Mouse (Mus musculus): ENCODE measurements at regions not wholly inside any gene's neighbourhood (a gene's known extent, or its start where the extent isn't known, plus 50 kb on each side); places are given as distances from the start of the nearest gene placed in this dataset.

DNA sequence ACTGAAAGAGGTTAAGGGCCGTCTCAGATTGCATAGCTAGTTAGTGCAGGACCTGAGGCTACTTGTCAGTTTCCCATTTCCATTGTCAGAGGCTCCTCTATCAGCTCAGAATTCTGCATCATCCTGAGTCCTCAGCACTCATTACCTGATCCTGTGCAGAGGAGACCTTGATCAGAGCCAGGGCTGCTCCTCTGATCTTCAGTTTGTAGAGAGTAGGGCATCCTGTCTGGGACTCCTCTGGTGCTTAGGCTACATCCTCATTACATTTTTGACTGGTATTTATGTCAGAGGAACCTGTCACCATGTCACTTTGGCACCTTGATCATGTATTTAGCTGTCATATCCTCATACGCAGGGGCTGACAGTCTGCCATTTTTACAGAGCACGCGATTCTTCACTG is 658.0 kb upstream of the Fam160b2 start:
- Histone ChIP-seq H3K4me2 (no peak overlapping the region), H3K27me3 (no peaks in the 10 kb centered on the region), H3K9me3 (replicated peaks) (no peaks in the 10 kb centered on the region), H3K4me1 (replicated peaks) (no peaks in the 10 kb centered on the region), H3K9ac (no peak overlapping the region), H3K4me3 (replicated peaks) (no peak overlapping the region), H3K27ac (no peak overlapping the region), H3K36me3 (no peaks in the 10 kb centered on the region)
- DNase-seq: no peak
- 77% methylated on average over 4 of the region's 4 CpGs for WGBS (ENCODE audit: insufficient replicate concordance)
- no peak for ATAC-seq (ENCODE audit: low read depth)

DNA sequence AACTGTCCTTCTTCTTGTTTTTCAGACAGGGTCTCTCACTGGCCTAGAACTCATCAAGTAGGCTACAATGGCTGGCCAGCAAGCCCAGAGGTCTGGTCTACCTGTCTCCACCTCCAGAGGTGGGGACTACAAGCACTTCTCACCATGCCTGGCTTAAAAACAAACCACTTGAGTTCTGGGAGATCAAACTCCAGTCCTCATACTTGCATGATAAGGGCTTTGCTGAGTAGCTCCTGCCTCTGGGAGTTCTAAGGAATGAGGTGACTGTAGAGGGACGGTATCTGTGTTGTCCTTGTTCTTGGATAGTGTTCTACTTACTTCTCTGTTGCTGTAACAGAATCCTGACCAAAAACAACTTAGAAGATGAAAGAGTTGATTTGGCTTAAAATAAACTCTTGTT is 654.6 kb upstream of the Fam160b2 start:
- Histone ChIP-seq H3K9me3 (replicated peaks) (no peaks in the 10 kb centered on the region), H3K4me2 (no peak overlapping the region), H3K4me1 (replicated peaks) (peaks cover 9% of the 10 kb centered on the region), H3K9ac (no peak overlapping the region), H3K36me3 (no peaks in the 10 kb centered on the region), H3K27ac (no peak overlapping the region), H3K4me3 (replicated peaks) (no peak overlapping the region), H3K27me3 (no peaks in the 10 kb centered on the region)
- WGBS (ENCODE audit: insufficient replicate concordance): 84% methylated on average over 1 of the region's 1 CpGs
- ATAC-seq (ENCODE audit: low read depth) (no peak), DNase-seq (no peak)

DNA sequence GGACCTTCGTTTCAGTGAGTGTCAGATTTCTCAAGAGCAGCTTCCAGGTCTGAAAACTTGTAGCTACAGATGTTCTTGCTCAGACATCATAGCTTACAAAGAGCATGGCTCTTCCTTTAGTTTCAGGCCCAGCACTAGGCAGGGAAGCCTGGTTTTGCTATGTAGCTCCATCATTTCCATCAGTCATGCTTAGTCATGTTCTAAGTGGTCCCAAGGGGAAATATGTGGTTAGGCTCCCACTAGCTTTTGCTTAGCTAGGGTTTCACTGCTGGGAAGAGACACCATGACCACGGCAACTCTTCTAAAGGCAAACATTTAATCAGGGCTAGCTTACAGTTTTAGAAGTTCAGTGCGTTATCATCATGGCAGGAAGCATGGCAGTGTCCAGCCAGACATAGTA is 652.5 kb upstream of the Fam160b2 start:
- Histone ChIP-seq H3K4me2 (no peak overlapping the region), H3K4me3 (replicated peaks) (no peak overlapping the region), H3K27me3 (no peaks in the 10 kb centered on the region), H3K36me3 (no peaks in the 10 kb centered on the region), H3K4me1 (replicated peaks) (peaks cover 9% of the 10 kb centered on the region), H3K27ac (no peak overlapping the region), H3K9ac (no peak overlapping the region), H3K9me3 (replicated peaks) (no peaks in the 10 kb centered on the region)
- no peak for DNase-seq
- WGBS (ENCODE audit: insufficient replicate concordance): 44% methylated on average over 3 of the region's 3 CpGs
- no peak for ATAC-seq (ENCODE audit: low read depth)

GRCm38 (mm10) chr14:71251116-71251515 is 651.5 kb upstream of the Fam160b2 start:
- peaks cover 9% of the 10 kb centered on the region for H3K4me1 ChIP-seq (replicated peaks)
- H3K36me3 ChIP-seq: no peaks in the 10 kb centered on the region
- no peaks in the 10 kb centered on the region for H3K27me3 ChIP-seq
- DNase-seq (no peak), ATAC-seq (ENCODE audit: low read depth) (no peak)
- 74% methylated on average over 1 of the region's 1 CpGs for WGBS (ENCODE audit: insufficient replicate concordance)
- H3K4me2 ChIP-seq: no peak overlapping the region
- H3K9ac ChIP-seq: no peak overlapping the region
- H3K4me3 ChIP-seq (replicated peaks): no peak overlapping the region
- no peaks in the 10 kb centered on the region for H3K9me3 ChIP-seq (replicated peaks)
- no peak overlapping the region for H3K27ac ChIP-seq

GRCm38 (mm10) chr14:71249387-71249965 is 649.8 kb upstream of the Fam160b2 start:
- Histone ChIP-seq H3K4me2 (no peak overlapping the region), H3K36me3 (no peaks in the 10 kb centered on the region), H3K4me1 (replicated peaks) (peaks cover 9% of the 10 kb centered on the region), H3K9ac (no peak overlapping the region), H3K27ac (no peak overlapping the region), H3K4me3 (replicated peaks) (no peak overlapping the region), H3K27me3 (no peaks in the 10 kb centered on the region), H3K9me3 (replicated peaks) (no peaks in the 10 kb centered on the region)
- peak; percentile 74 for ATAC-seq (ENCODE audit: low read depth)
- DNase-seq: peak; percentile 2
- WGBS (ENCODE audit: insufficient replicate concordance): 23% methylated on average over 7 of the region's 7 CpGs

DNA sequence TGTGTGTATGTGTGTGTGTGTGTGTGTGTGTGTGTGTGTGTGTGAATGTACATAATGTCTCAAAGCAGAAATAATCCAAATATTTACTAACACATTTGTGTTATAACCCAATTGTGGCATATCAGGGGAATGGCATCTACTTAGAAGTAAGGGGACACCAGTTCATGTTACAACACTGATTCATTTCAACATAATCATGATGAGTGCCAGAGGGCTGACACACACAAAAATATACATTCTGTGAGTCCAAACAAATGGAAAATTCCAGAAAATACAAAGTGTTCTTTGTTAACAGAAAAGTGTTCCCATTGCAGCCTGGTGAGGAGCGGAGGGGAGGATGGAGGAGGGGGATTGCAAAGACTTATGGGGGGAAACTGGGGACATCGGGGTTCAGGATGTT is 648.9 kb upstream of the Fam160b2 start:
- 81% methylated on average over 2 of the region's 2 CpGs for WGBS (ENCODE audit: insufficient replicate concordance)
- H3K27ac ChIP-seq: no peak overlapping the region
- no peaks in the 10 kb centered on the region for H3K9me3 ChIP-seq (replicated peaks)
- DNase-seq (no peak), ATAC-seq (ENCODE audit: low read depth) (no peak)
- no peak overlapping the region for H3K4me2 ChIP-seq
- H3K4me1 ChIP-seq (replicated peaks): peaks cover 9% of the 10 kb centered on the region
- no peak overlapping the region for H3K4me3 ChIP-seq (replicated peaks)
- no peaks in the 10 kb centered on the region for H3K36me3 ChIP-seq
- H3K27me3 ChIP-seq: no peaks in the 10 kb centered on the region
- no peak overlapping the region for H3K9ac ChIP-seq

DNA sequence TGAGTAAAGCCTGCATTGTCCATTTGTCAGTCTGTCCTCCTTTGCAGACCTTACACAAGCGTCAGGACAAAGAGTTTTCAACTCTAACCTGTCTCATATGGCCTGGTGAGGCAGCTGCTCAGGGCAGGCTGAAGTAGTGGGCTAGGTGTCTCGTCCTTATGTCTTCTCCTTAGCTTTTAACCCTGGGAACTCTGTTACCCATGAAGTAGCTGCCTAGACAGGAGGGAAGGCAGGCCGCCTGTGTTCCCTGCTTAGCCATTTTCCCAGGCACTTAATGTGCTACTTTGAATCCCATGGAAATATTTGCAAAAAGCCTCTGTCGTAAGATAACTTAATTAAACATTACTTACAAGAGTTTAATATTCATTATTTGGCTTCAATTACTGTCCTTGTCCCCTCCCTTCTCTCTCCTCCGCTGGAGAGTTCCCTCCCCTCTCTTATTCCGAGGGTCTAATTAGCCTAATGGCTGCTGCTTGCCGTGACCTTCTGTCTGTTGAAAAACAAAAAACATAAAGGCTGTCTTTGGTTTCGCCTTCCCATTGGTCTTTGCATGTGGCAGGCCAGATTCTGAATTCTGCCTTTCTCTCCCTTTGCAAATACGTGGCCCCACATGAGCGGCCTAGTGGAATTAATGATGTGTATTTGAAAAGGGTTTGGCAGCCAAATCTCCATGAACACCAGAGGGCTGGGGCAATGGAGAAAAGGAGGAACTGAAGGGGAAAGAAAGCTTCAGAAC is 642.2 kb upstream of the Fam160b2 start:
- Histone ChIP-seq H3K9ac (no peak overlapping the region), H3K27me3 (no peaks in the 10 kb centered on the region), H3K9me3 (replicated peaks) (no peaks in the 10 kb centered on the region), H3K4me1 (replicated peaks) (no peaks in the 10 kb centered on the region), H3K36me3 (no peaks in the 10 kb centered on the region), H3K4me2 (no peak overlapping the region), H3K27ac (no peak overlapping the region), H3K4me3 (replicated peaks) (no peak overlapping the region)
- DNase-seq: no peak
- 62% methylated on average over 10 of the region's 10 CpGs for WGBS (ENCODE audit: insufficient replicate concordance)
- ATAC-seq (ENCODE audit: low read depth): no peak

GRCm38 (mm10) chr14:71236192-71236591 is 636.6 kb upstream of the Fam160b2 start:
- no peak for ATAC-seq (ENCODE audit: low read depth)
- no peak for DNase-seq

DNA sequence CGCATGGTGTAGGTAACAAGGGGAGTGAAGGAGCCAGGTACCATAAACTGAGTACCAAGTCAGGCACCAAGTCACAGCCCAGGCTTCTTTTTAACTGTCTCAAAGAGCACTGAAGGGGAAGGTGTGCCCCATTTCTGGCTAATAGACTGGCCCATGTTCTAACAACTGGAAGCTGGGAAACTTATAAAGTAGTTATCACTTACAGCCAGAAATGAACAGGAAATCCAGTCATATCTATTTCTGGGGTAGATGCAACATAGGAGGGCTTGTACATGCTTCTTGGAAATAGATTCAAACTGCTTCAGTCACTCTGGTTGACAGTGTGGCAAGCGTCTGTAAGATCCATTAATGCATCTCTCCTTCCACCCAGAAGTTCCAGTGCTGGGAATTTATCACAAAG is 635.3 kb upstream of the Fam160b2 start:
- H3K9me3 ChIP-seq (replicated peaks): no peaks in the 10 kb centered on the region
- H3K36me3 ChIP-seq: no peaks in the 10 kb centered on the region
- H3K4me2 ChIP-seq: no peak overlapping the region
- DNase-seq (no peak), ATAC-seq (ENCODE audit: low read depth) (0 out of 2 replicates have a peak, but pooled peaks have one; percentile 18)
- H3K4me1 ChIP-seq (replicated peaks): peaks cover 16% of the 10 kb centered on the region
- 46% methylated on average over 2 of the region's 2 CpGs for WGBS (ENCODE audit: insufficient replicate concordance)
- H3K27ac ChIP-seq: no peak overlapping the region
- no peak overlapping the region for H3K4me3 ChIP-seq (replicated peaks)
- H3K9ac ChIP-seq: no peak overlapping the region
- H3K27me3 ChIP-seq: no peaks in the 10 kb centered on the region

More at GRCm38 (mm10) chr14:71236192-71236591, 636.6 kb upstream of the Fam160b2 start:
- Histone ChIP-seq H3K4me1 (replicated peaks) (peaks cover 8% of the 10 kb centered on the region), H3K9me3 (replicated peaks) (no peaks in the 10 kb centered on the region), H3K4me3 (replicated peaks) (no peak overlapping the region), H3K36me3 (no peaks in the 10 kb centered on the region), H3K27me3 (no peaks in the 10 kb centered on the region), H3K27ac (no peak overlapping the region), H3K4me2 (no peak overlapping the region), H3K9ac (no peak overlapping the region)
- 66% methylated on average over 6 of the region's 6 CpGs for WGBS (ENCODE audit: insufficient replicate concordance)

- 61% methylated on average over 2 of the region's 2 CpGs for WGBS (ENCODE audit: insufficient replicate concordance)
- no peak for ATAC-seq (ENCODE audit: low read depth)
- Histone ChIP-seq H3K27ac (no peak overlapping the region), H3K4me2 (no peak overlapping the region), H3K27me3 (no peaks in the 10 kb centered on the region), H3K4me3 (replicated peaks) (no peak overlapping the region), H3K4me1 (replicated peaks) (peaks cover 22% of the 10 kb centered on the region), H3K9me3 (replicated peaks) (no peaks in the 10 kb centered on the region), H3K36me3 (no peaks in the 10 kb centered on the region), H3K9ac (no peak overlapping the region)
- no peak for DNase-seq
Observed at GRCm38 (mm10) chr14:71234276-71234675, 634.6 kb upstream of the Fam160b2 start.

DNA sequence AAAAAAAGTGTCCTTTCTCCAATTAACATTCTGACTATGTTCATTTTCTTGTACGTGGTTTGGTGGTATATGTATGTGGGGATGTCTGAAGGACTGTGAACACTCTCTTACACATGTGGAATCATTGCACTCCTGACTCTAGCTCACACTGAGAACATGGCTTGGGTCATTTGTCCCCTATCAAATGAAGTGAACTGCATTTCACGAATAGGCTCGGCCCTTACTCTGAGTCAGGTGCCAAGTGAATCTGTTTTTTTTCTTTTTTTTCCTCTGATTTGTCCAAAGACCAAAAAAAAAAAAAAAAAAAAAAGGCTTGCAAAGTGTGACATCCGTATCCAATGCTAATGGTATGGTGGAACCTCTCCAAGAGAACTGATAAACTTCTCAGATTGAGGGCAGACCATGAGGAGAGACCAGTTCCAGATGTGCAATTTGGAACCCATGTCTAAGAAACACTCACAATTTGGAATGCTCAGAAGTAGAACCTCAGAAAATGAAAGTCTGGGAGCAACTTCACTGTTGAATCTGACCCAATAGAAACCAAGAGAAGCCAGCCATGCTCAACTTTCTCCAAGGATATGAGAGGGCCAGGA is 631.7 kb upstream of the Fam160b2 start:
- ATAC-seq (ENCODE audit: low read depth): no peak
- Histone ChIP-seq H3K4me3 (replicated peaks) (no peak overlapping the region), H3K9ac (no peak overlapping the region), H3K36me3 (no peaks in the 10 kb centered on the region), H3K4me2 (no peak overlapping the region), H3K27me3 (no peaks in the 10 kb centered on the region), H3K9me3 (replicated peaks) (no peaks in the 10 kb centered on the region), H3K27ac (no peak overlapping the region), H3K4me1 (replicated peaks) (peaks cover 23% of the 10 kb centered on the region)
- WGBS (ENCODE audit: insufficient replicate concordance): 74% methylated on average over 4 of the region's 4 CpGs
- no peak for DNase-seq
